Mouse (Mus musculus): ENCODE data around the gene Castor2. TPM values are rescaled to one million over a fixed set of nuclear protein-coding genes. Genes with fewer than 3 reads are reported as not detected.

The Castor2 gene
- 1.1 and 4.9 TPM in 2 replicates for polyA plus RNA-seq (2011; ENCODE audit: insufficient read depth, insufficient read length, low replicate concordance, missing spikeins)

- Histone ChIP-seq H3K4me1 (ENCODE audit: control insufficient read depth, insufficient read depth, low read length) (no peaks in the 10 kb centered on the region), H3K4me3 (replicated peaks; ENCODE audit: control insufficient read depth, low read depth, low read length) (peak within 1 kb of the TSS; percentile 62), H3K27ac (ENCODE audit: control insufficient read depth, insufficient read depth, low read depth, low read length, poor library complexity) (peak within 1 kb of the TSS; percentile 28; the same call in 1 of the 2 replicates)
- WGBS: under 1% methylated on average over 58 of the region's 58 CpGs
- peak; percentile 27; the same call in 1 of the 2 replicates for TF ChIP-seq POLR2A (IDR thresholded peaks at IDR 0.05; ENCODE audit: borderline replicate concordance, control insufficient read depth, low read depth, low read length)
- no peak for TF ChIP-seq CTCF (IDR thresholded peaks at IDR 0.05; ENCODE audit: control insufficient read depth, insufficient read depth, low read length)
Observed at GRCm38 (mm10) chr5:134099496-134100211, at the start of gene Castor2. Gene Castor2 (plus strand): TSS chr5:134099711.

DNA sequence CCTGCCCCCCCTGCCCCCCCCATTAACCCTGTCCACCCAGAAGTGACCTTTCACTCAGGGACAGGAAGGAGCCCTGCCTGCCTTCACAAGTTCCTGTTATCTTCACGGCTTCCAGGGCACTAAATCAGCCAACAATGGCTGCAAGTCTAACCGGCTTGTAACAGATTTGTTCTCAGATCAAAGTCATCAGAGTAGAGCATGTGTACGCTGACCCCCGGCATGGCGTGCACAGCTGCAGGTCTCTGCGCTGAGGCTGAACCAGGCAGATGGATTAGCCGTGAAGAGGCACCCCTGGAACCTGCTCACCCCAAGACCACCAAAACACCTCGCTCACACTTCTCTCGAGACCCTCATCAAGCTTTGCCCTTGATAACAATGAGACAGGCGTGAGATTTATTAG lies 48.8 kb upstream of the Castor2 start:
- WGBS: 48% methylated on average over 10 of the region's 10 CpGs
- no peaks in the 10 kb centered on the region for H3K4me1 ChIP-seq (ENCODE audit: control insufficient read depth, insufficient read depth, low read length)
- no peak overlapping the region for H3K27ac ChIP-seq (ENCODE audit: control insufficient read depth, insufficient read depth, low read depth, low read length, poor library complexity)
- TF ChIP-seq CTCF (IDR thresholded peaks at IDR 0.05; ENCODE audit: control insufficient read depth, insufficient read depth, low read length) (no peak), POLR2A (IDR thresholded peaks at IDR 0.05; ENCODE audit: borderline replicate concordance, control insufficient read depth, low read depth, low read length) (no peak)
- no peak overlapping the region for H3K4me3 ChIP-seq (replicated peaks; ENCODE audit: control insufficient read depth, low read depth, low read length)

- H3K27ac ChIP-seq (ENCODE audit: control insufficient read depth, insufficient read depth, low read depth, low read length, poor library complexity): no peak overlapping the region
- no peak overlapping the region for H3K4me3 ChIP-seq (replicated peaks; ENCODE audit: control insufficient read depth, low read depth, low read length)
- H3K4me1 ChIP-seq (ENCODE audit: control insufficient read depth, insufficient read depth, low read length): no peaks in the 10 kb centered on the region
- 69% methylated on average over 4 of the region's 4 CpGs for WGBS
- TF ChIP-seq CTCF (IDR thresholded peaks at IDR 0.05; ENCODE audit: control insufficient read depth, insufficient read depth, low read length) (no peak), POLR2A (IDR thresholded peaks at IDR 0.05; ENCODE audit: borderline replicate concordance, control insufficient read depth, low read depth, low read length) (no peak)
Observed at GRCm38 (mm10) chr5:134052614-134053013, 46.9 kb upstream of the Castor2 start.

DNA sequence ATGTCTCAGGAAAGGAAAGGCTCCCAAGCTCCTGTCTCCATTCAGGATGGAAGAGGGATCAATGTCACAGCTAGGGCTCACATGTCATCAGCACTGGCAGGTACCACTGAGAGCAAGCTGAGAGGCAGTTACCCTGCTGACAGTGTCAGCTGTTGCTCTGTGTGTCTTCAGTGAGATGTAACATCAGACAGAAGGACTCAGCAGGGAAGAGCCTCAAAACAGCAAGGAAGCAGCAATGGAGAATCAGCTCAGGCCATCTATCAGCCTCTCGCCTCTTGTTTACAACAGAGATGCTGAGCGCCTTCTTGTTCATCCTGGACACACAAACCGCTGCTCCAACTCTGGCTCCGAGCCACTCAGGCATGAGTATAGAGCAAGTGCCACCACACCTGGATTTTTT lies 45.0 kb upstream of the Castor2 start:
- no peak for TF ChIP-seq CTCF (IDR thresholded peaks at IDR 0.05; ENCODE audit: control insufficient read depth, insufficient read depth, low read length)
- TF ChIP-seq POLR2A (IDR thresholded peaks at IDR 0.05; ENCODE audit: borderline replicate concordance, control insufficient read depth, low read depth, low read length): no peak
- Histone ChIP-seq H3K4me3 (replicated peaks; ENCODE audit: control insufficient read depth, low read depth, low read length) (no peak overlapping the region), H3K4me1 (ENCODE audit: control insufficient read depth, insufficient read depth, low read length) (no peaks in the 10 kb centered on the region), H3K27ac (ENCODE audit: control insufficient read depth, insufficient read depth, low read depth, low read length, poor library complexity) (no peak overlapping the region)
- 86% methylated on average over 4 of the region's 4 CpGs for WGBS

- H3K4me3 ChIP-seq (replicated peaks; ENCODE audit: control insufficient read depth, low read depth, low read length): no peak overlapping the region
- no peaks in the 10 kb centered on the region for H3K4me1 ChIP-seq (ENCODE audit: control insufficient read depth, insufficient read depth, low read length)
- no peak overlapping the region for H3K27ac ChIP-seq (ENCODE audit: control insufficient read depth, insufficient read depth, low read depth, low read length, poor library complexity)
- TF ChIP-seq CTCF (IDR thresholded peaks at IDR 0.05; ENCODE audit: control insufficient read depth, insufficient read depth, low read length) (no peak), POLR2A (IDR thresholded peaks at IDR 0.05; ENCODE audit: borderline replicate concordance, control insufficient read depth, low read depth, low read length) (no peak)
- 74% methylated on average over 13 of the region's 13 CpGs for WGBS
Observed at GRCm38 (mm10) chr5:134058793-134059352, 40.6 kb upstream of the Castor2 start.

- TF ChIP-seq POLR2A (IDR thresholded peaks at IDR 0.05; ENCODE audit: borderline replicate concordance, control insufficient read depth, low read depth, low read length): no peak
- peak; percentile 55; the same call in 1 of the 2 replicates for TF ChIP-seq CTCF (IDR thresholded peaks at IDR 0.05; ENCODE audit: control insufficient read depth, insufficient read depth, low read length)
- Histone ChIP-seq H3K4me3 (replicated peaks; ENCODE audit: control insufficient read depth, low read depth, low read length) (no peak overlapping the region), H3K27ac (ENCODE audit: control insufficient read depth, insufficient read depth, low read depth, low read length, poor library complexity) (no peak overlapping the region), H3K4me1 (ENCODE audit: control insufficient read depth, insufficient read depth, low read length) (no peaks in the 10 kb centered on the region)
- WGBS: 45% methylated on average over 15 of the region's 15 CpGs
Observed at GRCm38 (mm10) chr5:134063362-134064064, 36.0 kb upstream of the Castor2 start.

DNA sequence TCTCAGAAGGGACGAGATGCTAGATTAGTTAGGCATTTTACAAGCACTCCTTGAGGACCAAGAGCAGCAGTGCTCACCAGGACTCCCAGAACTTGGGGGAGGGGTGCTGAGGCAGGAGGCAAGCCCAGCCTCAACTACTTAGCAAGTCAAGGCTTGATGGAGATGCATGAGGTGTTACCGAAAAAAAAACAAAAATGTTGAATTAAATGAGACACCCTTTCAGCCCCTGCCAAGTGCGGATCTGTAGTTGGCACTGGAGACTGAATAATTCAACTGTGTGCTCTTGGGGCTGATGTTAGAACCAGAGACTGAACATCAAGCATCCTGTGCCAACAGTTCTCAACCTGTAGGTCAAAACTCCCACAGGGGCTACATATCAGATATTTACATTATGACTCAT lies 33.2 kb upstream of the Castor2 start:
- TF ChIP-seq POLR2A (IDR thresholded peaks at IDR 0.05; ENCODE audit: borderline replicate concordance, control insufficient read depth, low read depth, low read length): no peak
- TF ChIP-seq CTCF (IDR thresholded peaks at IDR 0.05; ENCODE audit: control insufficient read depth, insufficient read depth, low read length): no peak
- H3K27ac ChIP-seq (ENCODE audit: control insufficient read depth, insufficient read depth, low read depth, low read length, poor library complexity): no peak overlapping the region
- H3K4me1 ChIP-seq (ENCODE audit: control insufficient read depth, insufficient read depth, low read length): no peaks in the 10 kb centered on the region
- no peak overlapping the region for H3K4me3 ChIP-seq (replicated peaks; ENCODE audit: control insufficient read depth, low read depth, low read length)
- WGBS: 57% methylated on average over 3 of the region's 3 CpGs

DNA sequence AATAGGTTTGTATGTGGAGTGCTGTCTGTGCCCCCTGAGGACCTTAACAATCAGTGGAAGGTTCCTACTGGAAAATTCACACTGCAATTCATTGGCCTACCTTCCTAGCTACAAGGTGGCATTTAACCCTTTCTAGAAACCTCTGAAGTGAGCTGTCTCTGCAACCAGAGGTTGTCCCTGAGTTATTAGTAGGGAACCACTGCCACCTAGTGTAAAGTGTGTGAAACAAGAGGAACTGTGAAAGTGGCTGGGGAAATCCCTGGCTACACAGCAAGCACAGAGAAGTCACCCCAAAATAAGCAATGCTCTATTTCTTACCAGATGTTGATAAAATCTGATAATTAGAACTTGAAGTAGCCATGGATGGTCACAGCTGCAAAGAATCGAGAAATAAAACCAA lies 31.6 kb upstream of the Castor2 start:
- Histone ChIP-seq H3K4me3 (replicated peaks; ENCODE audit: control insufficient read depth, low read depth, low read length) (no peak overlapping the region), H3K27ac (ENCODE audit: control insufficient read depth, insufficient read depth, low read depth, low read length, poor library complexity) (no peak overlapping the region), H3K4me1 (ENCODE audit: control insufficient read depth, insufficient read depth, low read length) (no peaks in the 10 kb centered on the region)
- WGBS: 26% methylated on average over 1 of the region's 1 CpGs
- TF ChIP-seq CTCF (IDR thresholded peaks at IDR 0.05; ENCODE audit: control insufficient read depth, insufficient read depth, low read length): no peak
- no peak for TF ChIP-seq POLR2A (IDR thresholded peaks at IDR 0.05; ENCODE audit: borderline replicate concordance, control insufficient read depth, low read depth, low read length)

Data from bone marrow, adult 2 months (tissue).